Mouse (Mus musculus): ENCODE measurements at regions not wholly inside any gene's neighbourhood (a gene's known extent, or its start where the extent isn't known, plus 50 kb on each side); places are given as distances from the start of the nearest gene placed in this dataset.

DNA sequence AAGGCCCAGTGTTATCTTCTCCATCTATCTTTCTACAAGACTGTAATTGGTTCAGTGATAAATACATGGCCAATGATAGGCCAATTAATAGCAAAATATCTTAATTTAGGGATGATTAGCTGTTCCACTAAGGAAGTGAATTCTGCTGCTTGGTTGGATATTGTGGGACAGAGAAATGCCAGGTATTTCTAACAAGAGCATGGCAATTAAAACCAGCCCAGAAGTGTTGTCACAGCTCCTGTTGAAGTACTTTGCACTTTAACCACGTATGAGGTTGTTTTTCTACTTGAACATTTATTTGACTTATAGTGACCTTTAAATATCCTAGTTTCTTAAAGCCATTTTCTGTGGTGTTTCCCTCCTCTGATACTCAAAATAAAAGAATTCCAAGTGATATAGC is 65.7 kb upstream of the Acsl4 start:
- Histone ChIP-seq H3K4me1 (ENCODE audit: insufficient read depth) (no peaks in the 10 kb centered on the region), H3K27ac (ENCODE audit: low read depth, low read length) (no peak overlapping the region), H3K9ac (no peak overlapping the region), H3K9me3 (ENCODE audit: low read length) (no peaks in the 10 kb centered on the region), H3K27me3 (ENCODE audit: insufficient read depth, low read length) (no peaks in the 10 kb centered on the region), H3K4me2 (ENCODE audit: low read depth) (no peak overlapping the region), H3K4me3 (ENCODE audit: low read depth, low read length) (no peak overlapping the region), H3K36me3 (ENCODE audit: insufficient read depth) (no peaks in the 10 kb centered on the region)
- 34% methylated on average over 1 of the region's 1 CpGs for WGBS
- no peak for TF ChIP-seq CTCF (IDR thresholded peaks at IDR 0.05; ENCODE audit: low read depth)
- no peak for DNase-seq
- no peak for ATAC-seq

DNA sequence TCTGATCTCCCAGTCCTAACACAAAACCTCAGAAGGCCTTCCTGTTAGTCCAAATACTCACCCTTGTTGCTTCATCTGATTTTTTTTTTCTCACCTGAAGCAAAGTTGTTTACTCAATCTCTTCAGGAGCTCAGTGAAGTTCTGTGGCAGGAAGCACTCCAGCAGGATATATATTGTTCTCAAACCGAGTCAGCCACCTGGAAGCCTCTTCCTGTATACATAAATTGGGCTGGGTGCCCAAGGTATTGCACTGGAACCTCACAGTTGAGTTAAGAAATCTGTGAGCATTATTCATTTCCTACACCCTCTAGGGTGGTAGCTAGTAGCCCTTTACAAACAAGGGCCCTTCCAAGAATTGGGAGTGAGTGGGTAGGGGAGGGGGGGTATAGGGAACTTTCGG is 73.8 kb upstream of the Acsl4 start:
- Histone ChIP-seq H3K4me3 (ENCODE audit: low read depth, low read length) (no peak overlapping the region), H3K4me2 (ENCODE audit: low read depth) (no peak overlapping the region), H3K4me1 (ENCODE audit: insufficient read depth) (no peaks in the 10 kb centered on the region), H3K27ac (ENCODE audit: low read depth, low read length) (no peak overlapping the region), H3K27me3 (ENCODE audit: insufficient read depth, low read length) (no peaks in the 10 kb centered on the region), H3K36me3 (ENCODE audit: insufficient read depth) (no peaks in the 10 kb centered on the region), H3K9me3 (ENCODE audit: low read length) (no peaks in the 10 kb centered on the region), H3K9ac (no peak overlapping the region)
- DNase-seq, result no peak
- no peak for ATAC-seq
- TF ChIP-seq CTCF (IDR thresholded peaks at IDR 0.05; ENCODE audit: low read depth), result no peak
- WGBS, result 67% methylated on average over 2 of the region's 2 CpGs

DNA sequence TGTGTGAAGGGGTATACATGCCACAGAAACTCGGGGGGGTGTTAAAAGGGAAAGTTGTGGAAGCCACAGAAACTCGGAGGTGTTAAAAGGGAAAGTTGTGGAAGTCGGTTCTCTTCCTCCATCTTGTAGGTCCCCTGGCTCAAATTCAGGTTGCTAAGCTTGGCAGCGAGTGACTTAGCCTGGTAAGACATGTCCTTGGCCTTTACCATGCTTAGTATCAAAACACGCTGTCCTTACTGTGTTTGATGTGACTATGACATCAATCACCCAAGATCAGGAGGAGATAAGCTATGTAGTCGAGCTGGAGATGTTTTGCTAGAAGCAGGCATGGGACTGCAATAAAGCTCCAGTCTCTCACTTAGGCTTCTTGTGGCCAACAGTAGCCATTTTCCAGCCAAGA is 74.4 kb upstream of the Acsl4 start:
- no peak overlapping the region for H3K9ac ChIP-seq
- H3K4me3 ChIP-seq (ENCODE audit: low read depth, low read length), result no peak overlapping the region
- no peak for TF ChIP-seq CTCF (IDR thresholded peaks at IDR 0.05; ENCODE audit: low read depth)
- H3K4me1 ChIP-seq (ENCODE audit: insufficient read depth), result no peaks in the 10 kb centered on the region
- no peak for DNase-seq
- 75% methylated on average over 6 of the region's 6 CpGs for WGBS
- H3K27me3 ChIP-seq (ENCODE audit: insufficient read depth, low read length), result no peaks in the 10 kb centered on the region
- no peak overlapping the region for H3K27ac ChIP-seq (ENCODE audit: low read depth, low read length)
- H3K9me3 ChIP-seq (ENCODE audit: low read length), result no peaks in the 10 kb centered on the region
- ATAC-seq, result no peak
- H3K4me2 ChIP-seq (ENCODE audit: low read depth), result no peak overlapping the region
- H3K36me3 ChIP-seq (ENCODE audit: insufficient read depth), result no peaks in the 10 kb centered on the region

- DNase-seq, result no peak
- no peak for TF ChIP-seq CTCF (IDR thresholded peaks at IDR 0.05; ENCODE audit: low read depth)
- Histone ChIP-seq H3K27me3 (ENCODE audit: insufficient read depth, low read length) (no peaks in the 10 kb centered on the region), H3K4me3 (ENCODE audit: low read depth, low read length) (no peak overlapping the region), H3K4me2 (ENCODE audit: low read depth) (no peak overlapping the region), H3K9me3 (ENCODE audit: low read length) (no peaks in the 10 kb centered on the region), H3K9ac (no peak overlapping the region), H3K4me1 (ENCODE audit: insufficient read depth) (no peaks in the 10 kb centered on the region), H3K36me3 (ENCODE audit: insufficient read depth) (no peaks in the 10 kb centered on the region), H3K27ac (ENCODE audit: low read depth, low read length) (no peak overlapping the region)
- 36% methylated on average over 5 of the region's 5 CpGs for WGBS
- ATAC-seq, result no peak
Measured at GRCm38 (mm10) chrX:142467850-142468256, 77.5 kb upstream of the Acsl4 start.

DNA sequence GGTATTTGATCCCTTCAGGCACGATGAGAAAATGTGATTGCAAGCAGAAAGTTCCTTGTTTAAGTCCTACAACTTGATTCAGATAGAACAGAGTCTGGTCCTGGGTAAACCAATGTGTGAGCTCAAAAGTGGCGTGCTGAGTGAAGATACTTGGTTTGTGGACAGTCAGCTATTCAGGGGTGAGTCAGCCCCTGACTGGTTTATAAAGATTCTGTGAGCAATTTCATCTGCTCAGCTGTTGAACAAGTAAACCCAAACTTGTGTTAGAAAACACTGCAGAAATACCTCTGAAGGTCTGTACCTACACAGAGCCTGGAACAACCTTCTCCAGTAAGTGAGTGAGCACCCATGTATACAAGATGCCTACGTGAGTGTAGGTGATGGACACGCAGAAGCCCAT is 78.1 kb upstream of the Acsl4 start:
- H3K27me3 ChIP-seq (ENCODE audit: insufficient read depth, low read length), result no peaks in the 10 kb centered on the region
- H3K9ac ChIP-seq, result no peak overlapping the region
- H3K9me3 ChIP-seq (ENCODE audit: low read length), result no peaks in the 10 kb centered on the region
- no peak overlapping the region for H3K4me2 ChIP-seq (ENCODE audit: low read depth)
- 52% methylated on average over 4 of the region's 4 CpGs for WGBS
- no peak for DNase-seq
- no peak for ATAC-seq
- H3K36me3 ChIP-seq (ENCODE audit: insufficient read depth), result no peaks in the 10 kb centered on the region
- no peak for TF ChIP-seq CTCF (IDR thresholded peaks at IDR 0.05; ENCODE audit: low read depth)
- no peak overlapping the region for H3K4me3 ChIP-seq (ENCODE audit: low read depth, low read length)
- no peaks in the 10 kb centered on the region for H3K4me1 ChIP-seq (ENCODE audit: insufficient read depth)
- no peak overlapping the region for H3K27ac ChIP-seq (ENCODE audit: low read depth, low read length)

- 26% methylated on average over 7 of the region's 7 CpGs for WGBS
- no peak for TF ChIP-seq CTCF (IDR thresholded peaks at IDR 0.05; ENCODE audit: low read depth)
- DNase-seq, result no peak
Measured at GRCm38 (mm10) chrX:142469048-142469634, 78.8 kb upstream of the Acsl4 start.

DNA sequence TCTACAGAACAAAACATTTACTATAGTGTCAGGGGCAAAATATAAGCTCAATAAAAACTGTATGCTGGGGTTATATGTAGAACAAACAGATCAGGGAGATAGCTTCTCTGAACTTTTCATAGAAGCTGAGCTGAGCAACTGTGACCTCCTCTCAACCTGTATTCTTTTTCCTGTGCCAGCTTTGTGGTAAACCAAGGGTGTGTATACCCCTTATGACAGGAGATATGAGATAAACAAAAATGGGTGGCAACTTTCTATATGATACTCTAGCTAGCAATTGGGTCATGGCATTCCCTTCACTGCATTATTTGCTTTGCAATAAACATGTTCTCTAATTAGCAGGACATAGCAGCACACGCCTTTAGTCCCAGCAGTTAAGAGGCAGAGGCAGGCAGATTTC is 79.7 kb upstream of the Acsl4 start:
- no peaks in the 10 kb centered on the region for H3K9me3 ChIP-seq (ENCODE audit: low read length)
- H3K27me3 ChIP-seq (ENCODE audit: insufficient read depth, low read length), result no peaks in the 10 kb centered on the region
- TF ChIP-seq CTCF (IDR thresholded peaks at IDR 0.05; ENCODE audit: low read depth), result no peak
- no peak overlapping the region for H3K4me3 ChIP-seq (ENCODE audit: low read depth, low read length)
- no peak overlapping the region for H3K9ac ChIP-seq
- no peaks in the 10 kb centered on the region for H3K36me3 ChIP-seq (ENCODE audit: insufficient read depth)
- H3K27ac ChIP-seq (ENCODE audit: low read depth, low read length), result no peak overlapping the region
- ATAC-seq, result no peak
- no peak for DNase-seq
- H3K4me1 ChIP-seq (ENCODE audit: insufficient read depth), result no peaks in the 10 kb centered on the region
- no peak overlapping the region for H3K4me2 ChIP-seq (ENCODE audit: low read depth)
- 68% methylated on average over 1 of the region's 1 CpGs for WGBS

More at GRCm38 (mm10) chrX:142469048-142469634, 78.8 kb upstream of the Acsl4 start:
- Histone ChIP-seq H3K27me3 (ENCODE audit: insufficient read depth, low read length) (no peaks in the 10 kb centered on the region), H3K4me2 (ENCODE audit: low read depth) (no peak overlapping the region), H3K9me3 (ENCODE audit: low read length) (no peaks in the 10 kb centered on the region), H3K27ac (ENCODE audit: low read depth, low read length) (no peak overlapping the region), H3K36me3 (ENCODE audit: insufficient read depth) (no peaks in the 10 kb centered on the region), H3K4me1 (ENCODE audit: insufficient read depth) (no peaks in the 10 kb centered on the region), H3K4me3 (ENCODE audit: low read depth, low read length) (no peak overlapping the region), H3K9ac (no peak overlapping the region)
- ATAC-seq, result no peak; the same call in 1 of the 2 replicates
